Mouse (Mus musculus) layer of hippocampus, adult 11-12 months (tissue): ENCODE data around the gene Cpt1c.

Source experiments
- DNase-seq: peaks from one replicate; pipeline ENCODE4 v3.0.0; 2022; ENCODE audit warnings: low spot score

The Cpt1c gene

GRCm38 (mm10) chr7:44962831-44963230 is 11.8 kb downstream of the Cpt1c start:
- DNase-seq, result no peak

GRCm38 (mm10) chr7:44962337-44962736 is 12.3 kb downstream of the Cpt1c start:
- no peak for DNase-seq

- DNase-seq, result no peak
Observed at GRCm38 (mm10) chr7:44960512-44960910, 14.1 kb downstream of the Cpt1c start.

GRCm38 (mm10) chr7:44959874-44960511 is 14.7 kb downstream of the Cpt1c start:
- DNase-seq, result no peak

GRCm38 (mm10) chr7:44959281-44959680 is 15.4 kb downstream of the Cpt1c start:
- no peak for DNase-seq

GRCm38 (mm10) chr7:44958208-44958607 is 16.4 kb downstream of the Cpt1c start:
- DNase-seq, result peak; percentile 60

GRCm38 (mm10) chr7:44957183-44957835 is 17.3 kb downstream of the Cpt1c start:
- no peak for DNase-seq

GRCm38 (mm10) chr7:44956266-44956665 is 18.4 kb downstream of the Cpt1c start:
- no peak for DNase-seq

- no peak for DNase-seq
Observed at GRCm38 (mm10) chr7:44955628-44956027, 19.0 kb downstream of the Cpt1c start.

GRCm38 (mm10) chr7:44954091-44954885 is 20.4 kb downstream of the Cpt1c start:
- DNase-seq, result no peak

GRCm38 (mm10) chr7:44953561-44953960 is 21.1 kb downstream of the Cpt1c start:
- no peak for DNase-seq

GRCm38 (mm10) chr7:44952611-44953306 is 21.9 kb downstream of the Cpt1c start:
- peak; percentile 90 for DNase-seq

GRCm38 (mm10) chr7:44951960-44952359 is 22.7 kb downstream of the Cpt1c start:
- no peak for DNase-seq

- DNase-seq, result no peak
Observed at GRCm38 (mm10) chr7:44949922-44950321, 24.7 kb downstream of the Cpt1c start.

GRCm38 (mm10) chr7:44942904-44943303 is 31.7 kb downstream of the Cpt1c start, which contains the start of gene Tsks:
Gene Tsks (plus strand): TSS chr7:44943204.
- DNase-seq, result no peak

- no peak for DNase-seq
Observed at GRCm38 (mm10) chr7:44938680-44939079, 36.0 kb downstream of the Cpt1c start.

- DNase-seq, result peak; percentile 100
Observed at GRCm38 (mm10) chr7:44929204-44930151, 45.2 kb downstream of the Cpt1c start, which contains the start of gene Ap2a1. Gene Ap2a1 (minus strand): TSS chr7:44929496.

GRCm38 (mm10) chr7:44928570-44928969 is 46.1 kb downstream of the Cpt1c start:
- no peak for DNase-seq

- DNase-seq, result no peak
Observed at GRCm38 (mm10) chr7:44925468-44925867, 49.2 kb downstream of the Cpt1c start.

GRCm38 (mm10) chr7:44922530-44922929 is 52.1 kb downstream of the Cpt1c start:
- DNase-seq, result no peak

GRCm38 (mm10) chr7:44919127-44919526 is 55.5 kb downstream of the Cpt1c start:
- no peak for DNase-seq
